ENCODE assay signal across 8 mouse cellular contexts in the genomic region with DNA sequence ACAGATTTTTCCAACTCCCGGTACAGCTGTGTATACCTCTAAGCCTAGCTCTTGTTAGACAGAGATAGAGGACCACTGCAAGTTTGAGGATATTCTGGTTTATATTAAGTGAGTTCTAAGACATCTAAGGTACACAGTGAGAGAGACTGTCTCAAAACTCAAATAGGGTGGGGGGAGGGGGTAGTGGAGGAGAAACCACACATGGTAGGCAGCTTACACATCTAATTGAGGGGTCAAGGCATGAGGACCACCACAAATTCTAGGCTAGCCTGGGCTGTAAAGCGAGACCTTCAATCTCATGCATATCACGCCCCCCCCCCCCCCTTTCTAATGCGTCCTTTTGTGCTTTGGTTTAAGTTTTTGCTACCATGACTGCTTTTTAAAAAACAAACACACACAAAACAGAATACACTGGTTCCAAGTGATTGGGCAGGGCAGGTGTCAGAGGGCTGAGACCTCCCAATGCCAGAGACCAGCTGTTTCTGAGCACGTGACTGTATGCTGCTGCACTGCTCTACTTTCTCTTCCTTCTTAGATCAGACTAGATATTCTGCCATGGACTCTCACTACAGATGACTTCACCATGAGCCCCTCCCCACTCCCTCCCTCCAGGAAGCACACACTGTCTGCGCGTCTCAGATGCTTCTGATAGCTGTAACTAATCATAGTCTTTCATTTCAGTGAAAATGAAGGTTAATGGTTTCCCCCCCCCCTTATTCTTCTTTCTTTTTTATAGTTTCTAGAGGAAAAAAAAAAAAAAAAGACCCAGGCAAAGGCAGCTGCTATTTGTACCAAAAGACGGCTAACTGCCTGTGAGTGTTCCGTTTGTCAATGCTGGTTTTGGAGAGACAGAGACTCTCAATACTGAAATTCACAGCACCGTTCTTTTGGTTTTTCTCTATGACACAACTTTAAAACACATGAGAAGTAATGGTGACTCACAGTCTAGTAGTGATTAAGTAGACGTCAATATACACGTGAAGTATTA. TPM values are rescaled to one million over a fixed set of nuclear protein-coding genes. Genes with fewer than 3 reads are reported as not detected.
A peak's percentile ranks its signal among the peaks of the same experiment; 100 is the strongest.
DNase-seq lines count a peak whose midpoint lies in the region; ATAC-seq and TF ChIP-seq lines count a peak whose summit lies in the region.

No protein-coding gene starts in this region.

- 42% methylated on average over 12 of the region's 12 CpGs for WGBS in hindbrain, postnatal 0 days
- WGBS in liver, postnatal 0 days (ENCODE audit: insufficient replicate concordance): 50% methylated on average over 12 of the region's 12 CpGs
- WGBS in neural tube, embryonic 15.5 days: 46% methylated on average over 11 of the region's 12 CpGs

- no peak overlapping the region for H3K27ac ChIP-seq in hindbrain, postnatal 0 days
- peak overlapping the region; percentile 16; the same call in 1 of the 2 replicates for H3K27ac ChIP-seq in liver, postnatal 0 days (ENCODE audit: low read depth)
- H3K27ac ChIP-seq in neural tube, embryonic 15.5 days (replicated peaks): no peak overlapping the region

- no peaks in the 10 kb centered on the region for H3K4me1 ChIP-seq in hindbrain, postnatal 0 days (ENCODE audit: insufficient read depth, low read length)
- peaks cover 2% of the 10 kb centered on the region for H3K4me1 ChIP-seq in liver, postnatal 0 days (ENCODE audit: insufficient read depth)
- H3K4me1 ChIP-seq in neural tube, embryonic 15.5 days: peaks cover 23% of the 10 kb centered on the region

- H3K9me3 ChIP-seq in hindbrain, postnatal 0 days (ENCODE audit: low read length): no peaks in the 10 kb centered on the region
- H3K9me3 ChIP-seq in liver, postnatal 0 days (ENCODE audit: low read length): no peaks in the 10 kb centered on the region
- H3K9me3 ChIP-seq in neural tube, embryonic 15.5 days (replicated peaks): no peaks in the 10 kb centered on the region

- 0 out of 2 replicates have a peak overlapping the region, but pooled peaks have one; percentile 9 for H3K4me2 ChIP-seq in hindbrain, postnatal 0 days (ENCODE audit: low read depth, low read length)
- H3K4me2 ChIP-seq in liver, postnatal 0 days (ENCODE audit: low read depth, low read length): peak overlapping the region; percentile 53
- H3K4me2 ChIP-seq in neural tube, embryonic 15.5 days: no peak overlapping the region

- no peak overlapping the region for H3K4me3 ChIP-seq in hindbrain, postnatal 0 days (ENCODE audit: low read length)
- peak overlapping the region; percentile 7; the same call in 1 of the 2 replicates for H3K4me3 ChIP-seq in liver, postnatal 0 days (ENCODE audit: low read depth, low read length)
- H3K4me3 ChIP-seq in neural tube, embryonic 15.5 days (replicated peaks): no peak overlapping the region

- no peaks in the 10 kb centered on the region for H3K27me3 ChIP-seq in hindbrain, postnatal 0 days (ENCODE audit: insufficient read depth, low read length)
- no peaks in the 10 kb centered on the region for H3K27me3 ChIP-seq in liver, postnatal 0 days (ENCODE audit: insufficient read depth, low read length)
- H3K27me3 ChIP-seq in neural tube, embryonic 15.5 days (replicated peaks): no peaks in the 10 kb centered on the region

- TF ChIP-seq CTCF in hindbrain, postnatal 0 days (IDR thresholded peaks at IDR 0.05; ENCODE audit: low read depth): no peak
- TF ChIP-seq CTCF in liver, postnatal 0 days (IDR thresholded peaks at IDR 0.05; ENCODE audit: low read depth): no peak

- ATAC-seq in hindbrain, postnatal 0 days: peak; percentile 75
- peak; percentile 87 for ATAC-seq in liver, postnatal 0 days
- 0 out of 2 replicates have a peak, but pooled peaks have one; percentile 37 for ATAC-seq in neural tube, embryonic 15.5 days (ENCODE audit: low FRiP score)

- intact Hi-C loops in left cerebral cortex, postnatal 25 days (cut with DNase I): no loop called here
- intact Hi-C loops in left cerebral cortex, postnatal 36 days (cut with DNase I): no loop called here

- peak; percentile 32 for DNase-seq in adrenal gland, postnatal 14 days
- DNase-seq in adrenal gland, adult 8-10 months: no peak
- peak; percentile 46 for DNase-seq in brain, adult 2 months (ENCODE audit: low read depth, low spot score)
- peak; percentile 17 for DNase-seq in hindbrain, postnatal 0 days (ENCODE audit: low spot score)
- peak; percentile 37 for DNase-seq in liver, postnatal 0 days
- DNase-seq in left cerebral cortex, postnatal 25 days (ENCODE audit: low spot score in 2 of 2): no peak
- no peak for DNase-seq in left cerebral cortex, postnatal 36 days (ENCODE audit: low spot score in 2 of 2)

- H3K9ac ChIP-seq in hindbrain, postnatal 0 days (replicated peaks; ENCODE audit: low read length): no peak overlapping the region
- no peak overlapping the region for H3K9ac ChIP-seq in liver, postnatal 0 days (replicated peaks)
- H3K9ac ChIP-seq in neural tube, embryonic 15.5 days (replicated peaks): no peak overlapping the region

- TF ChIP-seq EP300 in liver, postnatal 0 days (IDR thresholded peaks at IDR 0.05; ENCODE audit: low read depth): no peak

- no peaks in the 10 kb centered on the region for H3K36me3 ChIP-seq in hindbrain, postnatal 0 days (ENCODE audit: insufficient read depth, low read length)
- H3K36me3 ChIP-seq in liver, postnatal 0 days (replicated peaks; ENCODE audit: insufficient read depth, low read length): no peaks in the 10 kb centered on the region
- H3K36me3 ChIP-seq in neural tube, embryonic 15.5 days: 0 out of 2 replicates have a peak, but pooled peaks cover 4% of the 10 kb centered on the region

RNA-seq across cellular contexts. Expression of gene Fbxo11, which starts 22.7 kb away (rescaled TPM):
- 58.5 and 61.7 TPM in 2 replicates for total RNA-seq in adrenal gland, postnatal 14 days (2021)
- total RNA-seq in adrenal gland, adult 8-10 months (2022): 10 to 100 TPM; 56.1 to 65.6 (median 64.3) TPM
- 39.3 and 39.5 TPM in 2 replicates for total RNA-seq in hindbrain, postnatal 0 days (2014; rRNA removed)
- polyA plus RNA-seq in hindbrain, postnatal 0 days (2015; fragmentation: Nextera tagmentation; extraction: Ambion mirVana): 23.1 and 23.7 TPM in 2 replicates
- 4.1 and 4.7 TPM in 2 replicates for polyA plus RNA-seq in liver, postnatal 0 days (2015; fragmentation: Nextera tagmentation; extraction: Ambion mirVana)
- 22.8 and 28.4 TPM in 2 replicates for polyA plus RNA-seq in neural tube, embryonic 15.5 days (2015; fragmentation: Nextera tagmentation; extraction: Ambion mirVana)
- total RNA-seq in left cerebral cortex, postnatal 25 days (2021): 100 to 1,000 TPM; 118 to 119 TPM
- 100 to 1,000 TPM; 106 to 122 TPM for total RNA-seq in left cerebral cortex, postnatal 36 days (2021)

Comparison
In these comparisons a context has a peak if more than half of its experiments do, and no peak if none do; other contexts are left out.
1. DNase-seq: peak in adrenal gland, postnatal 14 days (single experiment), brain, adult 2 months (single experiment), hindbrain, postnatal 0 days (single experiment) and liver, postnatal 0 days (single experiment); none in adrenal gland, adult 8-10 months (single experiment), left cerebral cortex, postnatal 25 days (0 of 2) and left cerebral cortex, postnatal 36 days (0 of 2).
2. ATAC-seq: peak in every context shown above with its lines; median percentile 87 in liver, postnatal 0 days; 75 in hindbrain, postnatal 0 days; 37 in neural tube, embryonic 15.5 days.